Mouse (Mus musculus): ENCODE measurements around the gene Pgpep1l. TPM values are rescaled to one million over a fixed set of nuclear protein-coding genes. Genes with fewer than 3 reads are reported as not detected.
A peak's percentile ranks its signal among the peaks of the same experiment; 100 is the strongest.

Pgpep1l gene
- polyA plus RNA-seq (2014; fragmentation: Nextera tagmentation; extraction: Ambion mirVana): 0.54 TPM in 1 of 2 replicates, not detected in the other

DNA sequence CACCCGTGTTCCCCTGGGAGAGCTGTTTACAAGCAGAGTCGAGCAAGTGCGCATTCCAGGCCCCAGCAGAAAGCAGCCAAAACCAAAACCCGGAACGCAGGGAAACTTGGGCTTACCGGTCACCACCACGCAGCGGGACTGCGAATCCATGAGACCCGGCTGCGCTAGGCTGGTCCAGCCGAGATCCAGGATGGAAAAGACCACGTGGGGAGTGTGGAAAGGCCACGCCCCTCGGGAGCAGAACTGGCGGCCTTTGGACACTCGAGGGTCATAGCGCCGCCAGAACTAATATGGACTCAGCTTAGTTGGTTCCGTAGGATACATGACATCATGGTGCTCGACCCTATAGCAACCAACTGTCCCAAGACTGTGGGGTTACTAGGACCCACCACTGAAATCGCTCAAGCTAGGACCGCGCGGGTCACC lies at the start of gene Pgpep1l:
Gene Pgpep1l, minus strand, starts transcription at position 206 of the 426 bp plus-strand sequence.
- DNase-seq (ENCODE audit: low spot score): peak; percentile 88
- Histone ChIP-seq H3K27me3 (replicated peaks; ENCODE audit: control insufficient read depth, insufficient read depth, low read length) (0 out of 2 replicates have a peak, but pooled peaks cover 3% of the 10 kb centered on the region), H3K27ac (replicated peaks; ENCODE audit: low read depth, low read length) (peak within 1 kb of the TSS; percentile 63), H3K4me2 (ENCODE audit: low read depth, low read length) (peak within 1 kb of the TSS; percentile 67), H3K4me1 (ENCODE audit: control insufficient read depth, insufficient read depth, low read length) (peaks cover 26% of the 10 kb centered on the region), H3K9ac (ENCODE audit: low read depth, low read length) (no peak within 1 kb of the TSS; the same call in 1 of the 2 replicates), H3K4me3 (ENCODE audit: low read depth, low read length) (peak within 1 kb of the TSS; percentile 29), H3K9me3 (ENCODE audit: control insufficient read depth, low read length) (0 out of 2 replicates have a peak, but pooled peaks cover 7% of the 10 kb centered on the region), H3K36me3 (ENCODE audit: control insufficient read depth, insufficient read depth, low read length) (no peaks in the 10 kb centered on the region)
- WGBS: 3% methylated on average over 25 of the region's 25 CpGs
- ATAC-seq (ENCODE audit: low read depth): peak; percentile 58

DNA sequence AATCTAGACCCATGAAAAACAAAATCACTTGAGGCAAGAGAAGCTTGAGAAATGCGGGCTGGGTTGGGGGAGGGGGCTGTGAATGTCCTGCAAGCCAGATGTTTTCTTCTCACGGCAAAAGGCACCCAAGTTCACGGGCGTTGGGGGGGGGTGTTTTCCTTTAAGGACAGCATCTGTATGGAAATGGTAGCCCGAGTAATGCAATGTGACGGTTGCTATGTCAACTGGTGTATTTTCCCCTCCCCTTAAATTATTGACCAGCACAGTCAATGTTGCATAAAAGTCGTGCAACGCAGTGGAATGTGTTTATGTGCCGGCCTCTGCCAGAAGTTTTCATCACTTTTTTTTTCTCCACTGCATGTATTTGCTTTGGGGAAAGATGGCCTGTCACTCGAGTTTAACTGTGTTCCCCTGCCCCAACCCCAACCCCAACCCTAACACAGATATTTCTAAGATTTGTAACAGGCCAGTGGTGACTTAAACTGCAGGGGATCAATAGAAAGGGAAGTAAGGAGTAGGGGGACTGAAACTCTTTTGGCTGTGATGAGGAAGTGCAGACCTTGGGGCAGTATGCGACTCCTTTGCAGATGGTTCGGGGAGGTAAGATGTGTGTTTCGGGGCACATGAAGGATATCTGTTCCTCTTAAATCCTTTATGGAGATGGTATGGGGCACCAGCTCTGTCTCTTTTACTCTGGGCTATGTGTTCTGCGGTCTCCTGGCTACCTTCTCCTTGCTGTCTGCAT lies 49.2 kb upstream of the Pgpep1l start:
- Histone ChIP-seq H3K36me3 (ENCODE audit: control insufficient read depth, insufficient read depth, low read length) (no peaks in the 10 kb centered on the region), H3K4me3 (ENCODE audit: low read depth, low read length) (no peak overlapping the region), H3K27ac (replicated peaks; ENCODE audit: low read depth, low read length) (no peak overlapping the region), H3K9me3 (ENCODE audit: control insufficient read depth, low read length) (no peaks in the 10 kb centered on the region), H3K4me2 (ENCODE audit: low read depth, low read length) (no peak overlapping the region), H3K27me3 (replicated peaks; ENCODE audit: control insufficient read depth, insufficient read depth, low read length) (no peaks in the 10 kb centered on the region), H3K4me1 (ENCODE audit: control insufficient read depth, insufficient read depth, low read length) (peaks cover 15% of the 10 kb centered on the region), H3K9ac (ENCODE audit: low read depth, low read length) (no peak overlapping the region)
- 53% methylated on average over 14 of the region's 14 CpGs for WGBS
- DNase-seq (ENCODE audit: low spot score) (peak; percentile 76), ATAC-seq (ENCODE audit: low read depth) (no peak)

DNA sequence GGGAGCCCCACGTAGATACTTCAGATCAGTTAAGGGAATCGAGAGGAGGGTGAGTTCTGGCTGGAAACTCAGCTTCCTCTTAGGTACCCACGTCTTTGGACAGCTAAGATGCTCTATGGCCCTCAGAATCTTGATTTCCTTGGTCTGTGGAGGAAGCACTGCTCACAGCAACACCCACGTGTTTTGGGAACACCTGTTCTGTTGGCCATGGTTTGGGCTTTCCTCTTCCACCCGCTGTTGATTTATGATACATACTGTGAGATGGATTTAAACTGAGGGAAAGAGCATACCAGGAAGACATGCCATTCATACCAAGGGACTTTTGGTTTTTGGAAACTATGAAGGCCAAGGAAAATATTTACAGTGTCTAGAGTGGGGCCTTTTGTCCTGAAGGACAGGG lies 48.4 kb upstream of the Pgpep1l start:
- H3K27ac ChIP-seq (replicated peaks; ENCODE audit: low read depth, low read length): no peak overlapping the region
- no peak overlapping the region for H3K4me3 ChIP-seq (ENCODE audit: low read depth, low read length)
- ATAC-seq (ENCODE audit: low read depth): no peak
- no peaks in the 10 kb centered on the region for H3K36me3 ChIP-seq (ENCODE audit: control insufficient read depth, insufficient read depth, low read length)
- no peaks in the 10 kb centered on the region for H3K9me3 ChIP-seq (ENCODE audit: control insufficient read depth, low read length)
- no peak for DNase-seq (ENCODE audit: low spot score)
- no peak overlapping the region for H3K4me2 ChIP-seq (ENCODE audit: low read depth, low read length)
- WGBS: 68% methylated on average over 5 of the region's 5 CpGs
- no peaks in the 10 kb centered on the region for H3K27me3 ChIP-seq (replicated peaks; ENCODE audit: control insufficient read depth, insufficient read depth, low read length)
- H3K4me1 ChIP-seq (ENCODE audit: control insufficient read depth, insufficient read depth, low read length): peaks cover 15% of the 10 kb centered on the region
- H3K9ac ChIP-seq (ENCODE audit: low read depth, low read length): no peak overlapping the region

DNA sequence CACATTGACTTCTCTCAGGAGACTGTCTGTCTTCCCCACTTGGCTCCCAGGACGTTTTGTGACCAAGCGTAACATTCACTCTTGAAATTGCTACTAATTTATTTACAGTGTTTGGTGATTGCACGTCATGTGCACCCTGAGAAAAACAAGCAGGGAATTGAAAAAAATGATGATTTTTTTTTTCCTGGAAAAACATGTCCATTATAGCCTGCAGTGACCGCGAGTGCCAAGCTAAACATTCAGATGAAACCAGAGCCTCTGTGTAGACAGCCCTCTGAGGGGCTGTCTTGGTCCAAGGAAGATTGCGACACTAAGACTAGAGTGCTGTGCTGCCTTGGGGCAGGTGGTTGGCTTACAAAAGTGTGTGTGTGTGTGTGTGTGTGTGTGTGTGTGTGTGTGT lies 47.4 kb upstream of the Pgpep1l start:
- WGBS: 60% methylated on average over 6 of the region's 6 CpGs
- DNase-seq (ENCODE audit: low spot score): peak; percentile 80
- H3K4me2 ChIP-seq (ENCODE audit: low read depth, low read length): no peak overlapping the region
- H3K9me3 ChIP-seq (ENCODE audit: control insufficient read depth, low read length): no peaks in the 10 kb centered on the region
- ATAC-seq (ENCODE audit: low read depth): peak; percentile 75
- peaks cover 15% of the 10 kb centered on the region for H3K4me1 ChIP-seq (ENCODE audit: control insufficient read depth, insufficient read depth, low read length)
- no peaks in the 10 kb centered on the region for H3K27me3 ChIP-seq (replicated peaks; ENCODE audit: control insufficient read depth, insufficient read depth, low read length)
- no peaks in the 10 kb centered on the region for H3K36me3 ChIP-seq (ENCODE audit: control insufficient read depth, insufficient read depth, low read length)
- no peak overlapping the region for H3K4me3 ChIP-seq (ENCODE audit: low read depth, low read length)
- no peak overlapping the region for H3K27ac ChIP-seq (replicated peaks; ENCODE audit: low read depth, low read length)
- H3K9ac ChIP-seq (ENCODE audit: low read depth, low read length): no peak overlapping the region

DNA sequence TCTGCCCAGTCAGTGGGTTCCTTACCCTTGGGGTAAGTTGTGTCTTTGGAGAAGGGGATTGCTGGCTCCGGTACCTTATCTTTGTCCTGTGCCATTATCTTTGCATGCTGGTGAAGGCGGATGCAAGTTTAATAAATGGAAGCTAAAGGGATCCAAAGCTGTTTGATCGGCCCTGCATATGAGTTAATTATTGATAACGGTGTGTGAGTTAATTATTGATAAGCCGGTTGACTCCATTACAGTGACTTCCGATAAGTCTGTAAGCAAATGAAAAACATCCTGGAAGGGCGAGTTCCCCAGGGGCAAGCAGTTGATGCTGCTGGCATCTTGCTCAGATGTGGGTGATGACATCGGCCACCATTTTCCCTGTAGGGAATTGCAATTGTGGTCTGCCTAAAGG lies 42.7 kb upstream of the Pgpep1l start:
- Histone ChIP-seq H3K27ac (replicated peaks; ENCODE audit: low read depth, low read length) (no peak overlapping the region), H3K9ac (ENCODE audit: low read depth, low read length) (no peak overlapping the region), H3K36me3 (ENCODE audit: control insufficient read depth, insufficient read depth, low read length) (no peaks in the 10 kb centered on the region), H3K4me3 (ENCODE audit: low read depth, low read length) (no peak overlapping the region), H3K4me1 (ENCODE audit: control insufficient read depth, insufficient read depth, low read length) (peaks cover 12% of the 10 kb centered on the region), H3K27me3 (replicated peaks; ENCODE audit: control insufficient read depth, insufficient read depth, low read length) (no peaks in the 10 kb centered on the region), H3K4me2 (ENCODE audit: low read depth, low read length) (no peak overlapping the region), H3K9me3 (ENCODE audit: control insufficient read depth, low read length) (no peaks in the 10 kb centered on the region)
- ATAC-seq (ENCODE audit: low read depth) (no peak), DNase-seq (ENCODE audit: low spot score) (no peak)
- WGBS: 95% methylated on average over 8 of the region's 8 CpGs

DNA sequence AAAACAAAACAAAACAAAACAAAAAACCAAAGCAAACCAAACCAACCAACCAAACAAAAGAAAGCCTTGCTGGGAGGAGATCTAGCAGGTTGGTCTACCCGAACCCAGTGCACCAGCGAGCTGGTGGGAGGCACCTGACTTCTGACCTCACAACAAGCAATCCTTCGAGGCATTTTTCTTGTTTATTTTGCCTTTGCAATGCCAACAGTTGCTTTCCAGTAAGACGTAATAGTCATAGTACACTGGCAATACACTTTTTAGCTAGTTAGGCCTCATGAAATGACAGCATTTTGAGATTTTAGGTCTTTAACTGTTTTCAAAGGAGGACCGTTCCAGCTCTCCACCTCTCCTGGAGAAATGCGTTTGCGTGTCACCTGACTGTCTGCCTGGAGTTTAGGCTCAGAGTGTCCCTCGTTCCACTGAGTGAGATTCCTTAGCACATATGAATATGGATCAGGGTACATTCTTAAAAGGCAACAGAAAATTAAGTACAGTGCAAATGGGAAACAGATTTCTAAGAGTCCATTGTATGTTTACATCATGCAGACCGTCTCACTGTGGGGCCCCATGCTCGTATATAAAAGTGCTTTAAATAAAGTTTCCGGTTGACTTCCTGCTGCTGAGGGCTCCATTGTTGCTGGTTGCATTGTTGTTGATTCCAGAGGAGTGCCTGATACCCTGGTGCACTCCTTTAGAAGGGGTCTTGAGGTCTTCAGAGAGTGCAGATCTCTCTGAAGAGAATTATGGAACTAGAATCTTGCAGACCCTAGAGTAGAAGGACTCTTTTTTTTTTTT lies 41.9 kb upstream of the Pgpep1l start:
- Histone ChIP-seq H3K4me2 (ENCODE audit: low read depth, low read length) (no peak overlapping the region), H3K9ac (ENCODE audit: low read depth, low read length) (no peak overlapping the region), H3K36me3 (ENCODE audit: control insufficient read depth, insufficient read depth, low read length) (no peaks in the 10 kb centered on the region), H3K4me3 (ENCODE audit: low read depth, low read length) (no peak overlapping the region), H3K4me1 (ENCODE audit: control insufficient read depth, insufficient read depth, low read length) (peaks cover 11% of the 10 kb centered on the region), H3K27ac (replicated peaks; ENCODE audit: low read depth, low read length) (peak overlapping the region; percentile 21; the same call in 1 of the 2 replicates), H3K27me3 (replicated peaks; ENCODE audit: control insufficient read depth, insufficient read depth, low read length) (no peaks in the 10 kb centered on the region), H3K9me3 (ENCODE audit: control insufficient read depth, low read length) (no peaks in the 10 kb centered on the region)
- no peak for ATAC-seq (ENCODE audit: low read depth)
- 54% methylated on average over 11 of the region's 11 CpGs for WGBS
- DNase-seq (ENCODE audit: low spot score): no peak

DNA sequence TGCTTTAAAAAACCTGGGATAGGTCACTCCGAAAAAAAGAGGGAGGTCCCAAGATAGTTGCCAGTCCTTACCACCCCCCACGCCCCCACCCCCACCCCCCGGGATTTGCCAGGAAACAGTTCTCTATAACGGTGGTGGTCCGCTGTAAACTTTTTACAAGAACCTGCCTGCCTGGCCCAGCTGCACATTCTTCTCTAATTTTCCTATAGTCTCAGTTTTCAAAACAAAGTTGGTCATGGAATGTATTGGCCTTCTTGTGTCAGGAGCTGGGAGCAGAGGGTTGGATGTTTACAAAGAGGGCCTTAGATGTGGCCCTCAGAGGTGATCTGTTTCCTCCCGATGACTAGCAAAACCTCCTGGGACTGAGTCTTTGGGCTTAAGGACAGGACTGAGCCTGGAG lies 39.7 kb upstream of the Pgpep1l start:
- peak; percentile 12; the same call in 1 of the 2 replicates for ATAC-seq (ENCODE audit: low read depth)
- WGBS: 18% methylated on average over 6 of the region's 6 CpGs

DNA sequence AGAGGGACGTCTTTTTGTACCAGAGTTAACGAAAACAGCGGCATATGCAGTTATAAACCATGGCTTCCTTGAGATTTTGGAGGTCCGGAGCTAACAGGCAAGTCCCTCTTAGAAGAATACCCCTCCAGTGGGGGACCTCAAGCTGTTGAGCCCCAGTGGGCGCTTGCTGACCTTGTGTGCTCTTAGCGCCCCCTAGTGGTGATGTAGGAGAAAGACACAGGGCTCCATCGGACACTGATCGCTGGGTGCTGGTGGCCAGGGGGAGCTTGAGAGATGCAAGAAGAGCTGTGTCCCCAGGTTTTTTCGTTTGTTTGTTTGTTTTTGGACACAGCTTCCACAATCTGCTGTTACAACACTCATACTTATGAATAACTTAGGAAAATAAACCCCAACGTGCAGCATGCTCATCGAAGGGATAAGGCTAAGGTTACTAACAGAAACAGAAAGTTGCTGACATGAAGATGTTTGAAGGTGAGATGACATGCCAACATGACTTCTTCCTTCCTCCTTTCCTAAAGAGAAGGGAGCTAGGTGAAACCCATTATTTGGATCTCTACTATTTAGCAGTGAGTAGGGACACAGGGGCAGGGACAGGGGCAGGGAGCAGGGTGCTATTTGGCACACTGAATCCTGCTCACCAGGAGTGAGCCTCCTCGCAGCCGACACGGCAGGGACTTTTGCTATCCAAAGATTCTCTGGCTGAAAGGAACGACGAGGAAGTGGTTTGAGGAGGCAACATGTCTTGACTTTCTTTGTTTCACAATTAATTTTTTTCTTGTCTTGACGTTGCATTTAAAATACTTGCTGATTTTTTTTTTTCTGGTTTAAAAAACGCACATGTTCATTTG lies 38.8 kb upstream of the Pgpep1l start:
- Histone ChIP-seq H3K4me3 (ENCODE audit: low read depth, low read length) (peak overlapping the region; percentile 19), H3K9ac (ENCODE audit: low read depth, low read length) (peak overlapping the region; percentile 32; the same call in 1 of the 2 replicates), H3K9me3 (ENCODE audit: control insufficient read depth, low read length) (no peaks in the 10 kb centered on the region), H3K36me3 (ENCODE audit: control insufficient read depth, insufficient read depth, low read length) (no peaks in the 10 kb centered on the region), H3K4me1 (ENCODE audit: control insufficient read depth, insufficient read depth, low read length) (peaks cover 11% of the 10 kb centered on the region), H3K4me2 (ENCODE audit: low read depth, low read length) (peak overlapping the region; percentile 47), H3K27ac (replicated peaks; ENCODE audit: low read depth, low read length) (no peak overlapping the region), H3K27me3 (replicated peaks; ENCODE audit: control insufficient read depth, insufficient read depth, low read length) (no peaks in the 10 kb centered on the region)
- peak; percentile 92 for DNase-seq (ENCODE audit: low spot score)
- WGBS: 19% methylated on average over 18 of the region's 18 CpGs
- peak; percentile 86 for ATAC-seq (ENCODE audit: low read depth)

More for the DNA sequence above, 39.7 kb upstream of the Pgpep1l start:
- Histone ChIP-seq H3K9ac (ENCODE audit: low read depth, low read length) (no peak overlapping the region), H3K4me1 (ENCODE audit: control insufficient read depth, insufficient read depth, low read length) (peaks cover 11% of the 10 kb centered on the region), H3K27ac (replicated peaks; ENCODE audit: low read depth, low read length) (no peak overlapping the region), H3K4me2 (ENCODE audit: low read depth, low read length) (no peak overlapping the region), H3K9me3 (ENCODE audit: control insufficient read depth, low read length) (no peaks in the 10 kb centered on the region), H3K36me3 (ENCODE audit: control insufficient read depth, insufficient read depth, low read length) (no peaks in the 10 kb centered on the region), H3K4me3 (ENCODE audit: low read depth, low read length) (no peak overlapping the region), H3K27me3 (replicated peaks; ENCODE audit: control insufficient read depth, insufficient read depth, low read length) (no peaks in the 10 kb centered on the region)
- DNase-seq (ENCODE audit: low spot score): peak; percentile 65
